Mouse (Mus musculus): ENCODE data around the gene Sptbn1.

Gene Sptbn1

DNA sequence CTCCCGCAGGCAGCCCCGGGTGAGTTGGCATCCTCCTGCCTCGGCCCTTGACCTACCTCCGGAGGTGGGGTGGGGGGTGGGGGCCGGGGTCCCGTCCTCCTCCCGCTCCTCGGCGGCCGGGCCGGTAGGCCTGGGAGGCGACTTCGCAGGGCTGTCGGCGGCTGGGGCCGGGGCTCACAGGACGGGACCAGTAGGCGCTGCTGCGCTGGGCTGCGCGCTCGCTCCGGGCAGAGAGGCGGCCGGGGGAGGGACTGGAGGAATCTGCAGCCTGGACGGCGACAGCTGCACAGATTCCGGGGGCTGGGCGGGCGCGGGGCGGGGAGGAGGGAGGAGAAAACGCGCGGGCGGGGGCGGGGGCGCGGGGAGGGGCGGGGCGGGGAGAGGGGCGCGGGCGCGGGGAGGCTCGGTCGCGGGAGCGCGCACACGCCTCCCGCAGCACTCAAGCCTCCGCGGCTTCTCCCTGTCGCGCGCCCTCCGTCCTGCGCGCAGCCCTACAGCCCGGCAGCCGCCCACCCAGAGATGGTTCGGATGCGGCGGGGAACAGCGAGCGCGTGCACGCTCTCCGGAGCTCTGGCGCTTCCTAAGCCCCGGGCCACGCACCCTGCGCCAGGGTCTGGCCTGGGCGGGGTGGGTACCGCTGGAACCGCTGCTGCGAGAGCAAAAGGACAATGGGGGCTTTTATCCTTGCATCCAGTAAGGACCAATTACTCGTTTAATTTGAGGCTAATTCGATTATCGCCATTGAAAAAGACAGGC is at the start of gene Sptbn1:
Sptbn1 (minus strand) TSS at position 284 of the 756 bp plus-strand sequence.
- peak; percentile 76 for DNase-seq (ENCODE audit: low spot score)

DNA sequence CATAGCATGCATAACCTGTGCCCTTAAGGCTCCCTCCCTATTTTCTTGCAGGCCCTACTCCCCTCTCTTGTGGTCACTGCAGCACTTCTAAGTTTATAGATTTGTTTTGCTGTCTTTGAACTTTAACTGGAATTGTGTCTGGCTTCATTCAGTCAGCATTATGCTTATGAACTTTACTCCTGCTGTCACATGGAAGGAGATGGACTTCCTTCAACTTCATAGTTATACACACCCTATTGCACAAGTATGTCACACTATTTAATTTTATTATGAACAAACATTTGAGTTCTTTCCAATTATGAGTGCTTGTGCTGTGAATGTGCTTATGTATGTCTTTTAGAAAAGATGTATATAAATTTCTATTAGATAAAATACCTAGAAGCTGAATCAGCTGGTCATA is 26.3 kb upstream of the Sptbn1 start:
- no peak for DNase-seq (ENCODE audit: low spot score)

DNA sequence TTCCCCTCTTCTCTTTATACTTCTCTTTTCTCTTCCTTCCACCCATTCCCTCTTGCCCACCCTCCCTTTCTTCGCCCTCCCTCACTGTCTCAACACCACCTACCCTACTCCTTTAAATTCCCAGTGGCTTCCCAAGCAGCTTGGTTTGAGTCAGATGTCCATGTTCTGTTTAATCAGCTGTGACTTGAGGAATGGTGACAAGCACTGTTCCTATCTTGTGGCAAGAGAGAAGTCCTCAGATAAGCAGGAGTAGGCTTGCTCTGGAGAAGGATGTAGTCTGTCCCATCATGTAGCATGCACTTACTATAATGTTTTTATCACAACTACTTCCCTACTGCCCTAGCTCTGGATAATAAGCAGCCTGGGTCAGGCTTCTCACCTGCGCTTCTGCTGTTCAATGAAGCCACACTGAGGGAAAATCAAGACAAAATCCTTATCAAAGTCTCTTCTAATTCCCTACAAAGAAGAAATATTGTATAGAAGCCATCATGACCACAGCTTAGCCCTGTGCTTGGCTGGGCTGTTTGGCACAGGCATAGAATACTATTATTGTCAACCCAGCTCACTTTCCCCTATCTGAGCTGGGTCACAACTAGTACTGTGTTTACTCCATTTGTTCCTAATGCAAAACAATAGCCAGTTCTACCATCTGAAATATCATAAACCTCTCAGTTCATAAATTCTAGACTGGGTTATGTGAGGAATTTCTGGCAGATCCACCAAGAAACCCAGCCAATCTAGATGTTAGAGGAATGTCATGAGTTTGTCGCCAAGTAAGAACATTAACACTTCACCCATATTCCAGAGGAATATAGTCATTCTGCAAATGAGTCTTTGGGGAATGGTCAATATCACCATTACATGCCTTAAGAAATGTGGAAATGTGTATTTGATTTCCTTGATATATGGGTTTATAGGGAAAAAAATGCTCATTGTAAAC is 24.5 kb upstream of the Sptbn1 start:
- DNase-seq (ENCODE audit: low spot score): no peak

DNA sequence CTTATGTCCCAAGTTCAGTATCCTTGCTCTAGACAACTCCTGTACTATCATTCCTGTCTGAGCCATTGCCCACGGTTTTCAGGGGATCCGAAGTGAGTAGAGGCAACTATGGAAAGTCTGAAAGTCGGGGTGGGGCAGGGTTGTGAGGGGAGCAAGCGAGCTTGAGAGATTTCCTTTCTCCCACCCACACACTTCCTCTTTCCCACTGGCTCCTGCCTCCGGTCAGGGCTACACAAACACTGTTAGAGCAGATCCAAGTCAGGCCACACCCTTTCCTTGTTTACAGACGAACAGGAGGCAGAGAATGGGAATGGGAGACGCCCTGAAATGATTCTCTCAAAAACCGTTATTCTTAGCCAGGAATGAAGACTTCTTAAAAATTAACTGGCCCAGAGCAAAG is 23.2 kb upstream of the Sptbn1 start:
- no peak for DNase-seq (ENCODE audit: low spot score)

DNA sequence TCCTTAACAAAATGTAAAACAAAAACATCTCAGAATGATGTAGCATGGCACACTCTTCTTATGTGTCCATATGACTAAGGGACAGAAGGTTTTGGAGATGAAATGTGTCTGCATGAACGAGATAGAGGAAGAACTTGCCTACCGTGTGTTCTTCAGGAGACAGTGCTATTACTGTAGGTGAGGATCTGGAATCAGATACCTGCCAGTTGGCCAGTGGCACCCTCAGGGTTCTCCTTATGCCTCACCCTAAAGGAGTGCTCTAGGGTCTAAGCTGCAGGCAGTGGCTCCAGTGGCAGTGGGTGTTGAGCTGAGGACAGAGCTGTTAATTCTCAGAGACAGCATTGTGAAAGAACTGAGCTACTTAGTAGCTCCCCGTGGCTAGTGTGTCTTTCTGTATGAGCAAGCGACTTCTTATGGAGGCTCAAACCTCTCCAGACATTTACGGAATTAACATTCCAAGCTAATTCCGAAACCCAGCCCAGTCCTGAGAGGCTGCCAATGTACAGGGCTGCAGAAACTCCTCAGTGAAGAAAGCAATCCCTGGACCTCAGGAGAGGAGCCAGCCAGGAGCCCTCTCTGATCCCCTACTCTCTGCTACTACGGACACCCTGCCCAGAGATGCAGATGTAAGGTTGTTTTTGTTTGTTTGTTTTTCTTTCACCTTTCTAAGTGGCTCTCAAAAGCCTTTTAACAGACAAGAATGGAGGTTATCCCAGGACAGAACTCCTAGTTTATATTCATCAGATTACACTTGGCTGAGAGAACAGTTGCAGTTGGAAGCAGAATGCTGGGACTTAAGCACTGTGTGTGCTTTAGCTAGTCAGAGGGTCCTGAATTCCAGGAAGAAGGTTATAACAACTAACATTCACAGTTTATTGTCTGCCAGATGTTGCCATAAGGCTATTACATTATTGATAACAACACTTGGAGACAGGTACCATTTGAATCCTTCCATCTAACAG is 21.8 kb upstream of the Sptbn1 start:
- DNase-seq (ENCODE audit: low spot score): no peak

DNA sequence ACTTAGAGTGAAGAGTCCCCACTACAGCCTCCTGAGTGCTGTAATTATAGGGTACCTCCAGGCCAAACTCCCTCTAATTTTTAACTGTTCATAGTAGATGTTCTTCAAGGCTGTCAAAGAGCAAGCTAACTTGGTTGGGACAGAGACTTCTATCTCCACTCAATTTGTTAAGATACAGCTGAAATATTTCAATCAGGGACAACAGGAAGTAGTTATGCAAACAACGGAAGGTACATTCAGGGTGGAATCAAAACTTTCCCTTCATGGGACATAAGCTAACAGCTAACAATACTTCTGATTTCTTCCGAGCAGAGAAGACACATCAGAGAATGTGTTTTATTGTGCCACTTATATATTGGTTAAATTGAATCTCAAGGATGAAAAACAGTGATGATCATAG is 20.1 kb upstream of the Sptbn1 start:
- DNase-seq (ENCODE audit: low spot score): no peak

DNA sequence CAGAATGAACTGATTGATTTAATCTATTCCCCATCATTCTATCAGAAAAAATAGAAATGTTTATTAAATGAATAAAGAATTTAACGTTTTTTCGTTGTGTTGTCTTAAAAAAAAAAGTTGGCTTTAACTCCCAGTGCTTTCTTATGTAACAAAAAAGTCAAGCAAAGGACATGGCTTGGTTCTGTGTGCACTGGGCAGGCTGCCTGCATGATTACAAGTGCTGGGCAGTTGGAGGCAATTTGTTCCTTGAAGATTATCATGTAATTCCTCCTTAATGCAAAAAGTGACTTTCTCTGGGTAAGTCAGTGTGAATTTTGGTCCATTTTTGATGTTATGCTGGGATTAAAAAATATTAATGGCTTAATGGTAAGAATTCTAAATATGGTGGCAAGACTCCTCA is 15.7 kb upstream of the Sptbn1 start:
- no peak for DNase-seq (ENCODE audit: low spot score)

DNA sequence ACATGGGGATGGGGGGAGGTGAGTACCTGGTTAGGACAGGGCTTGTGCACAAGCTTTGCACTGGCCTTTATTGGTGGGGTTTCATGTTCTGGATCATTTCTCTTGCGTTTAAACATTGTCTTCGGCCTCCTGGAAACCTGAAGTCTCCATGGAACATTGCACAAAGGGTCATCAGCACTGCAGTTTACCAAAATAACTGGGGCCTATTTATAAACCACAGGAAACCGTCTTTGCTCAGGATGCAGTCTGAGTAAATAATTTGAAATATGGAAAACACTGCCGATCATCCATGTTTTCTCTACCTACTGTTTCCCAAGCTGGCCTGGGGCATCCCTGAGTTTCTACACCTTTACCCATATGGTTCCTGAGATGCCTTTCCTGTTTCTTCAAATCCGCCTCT is 13.1 kb upstream of the Sptbn1 start:
- no peak for DNase-seq (ENCODE audit: low spot score)

DNA sequence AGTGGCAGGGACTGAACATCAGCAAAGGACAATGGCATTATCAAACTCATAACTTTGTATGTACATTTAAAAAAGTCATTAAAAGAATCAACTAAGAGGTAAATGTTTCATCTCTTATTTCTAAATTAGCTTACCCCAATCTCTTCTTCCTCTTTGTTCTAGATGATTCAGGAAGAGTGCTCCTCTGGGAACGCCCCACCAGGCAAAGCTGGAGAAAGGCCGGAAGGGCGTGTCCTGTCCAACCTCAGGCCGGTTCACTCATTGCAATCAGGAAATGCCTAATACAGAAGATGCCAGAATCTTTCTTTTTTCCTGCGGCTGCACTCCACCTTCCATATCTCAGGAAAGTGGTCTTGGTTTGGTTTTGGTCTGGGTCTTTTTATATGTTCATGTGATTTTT is 11.3 kb upstream of the Sptbn1 start:
- no peak for DNase-seq (ENCODE audit: low spot score)

DNA sequence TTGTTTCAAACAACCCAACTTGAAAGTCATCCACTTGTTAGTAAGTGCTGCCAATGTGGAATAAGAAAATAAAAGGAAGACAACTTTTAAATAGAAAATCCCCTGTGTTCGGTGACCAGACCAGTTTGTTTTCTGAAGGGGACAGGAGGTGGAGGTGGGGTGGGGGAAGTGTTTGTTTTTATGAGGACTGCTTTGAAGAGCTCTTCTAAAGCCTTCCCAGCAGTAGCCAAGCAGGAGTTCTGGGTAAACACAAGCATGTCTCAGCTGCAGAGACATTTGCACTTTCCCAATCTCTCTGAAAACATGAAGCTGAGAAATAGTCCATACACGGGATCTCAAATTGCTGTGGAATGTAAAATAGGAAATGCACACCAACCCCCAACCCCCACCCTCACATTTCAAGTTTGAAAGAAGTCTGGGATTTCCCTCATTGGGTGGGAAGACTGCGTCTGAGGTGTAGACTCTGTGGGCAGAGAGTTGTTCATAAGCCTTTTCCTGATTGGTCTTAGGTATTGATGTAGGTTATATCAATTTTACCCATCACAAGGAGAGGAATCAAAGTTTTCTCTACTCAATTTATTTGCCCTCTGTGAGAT is 7.6 kb upstream of the Sptbn1 start:
- DNase-seq (ENCODE audit: low spot score): no peak

DNA sequence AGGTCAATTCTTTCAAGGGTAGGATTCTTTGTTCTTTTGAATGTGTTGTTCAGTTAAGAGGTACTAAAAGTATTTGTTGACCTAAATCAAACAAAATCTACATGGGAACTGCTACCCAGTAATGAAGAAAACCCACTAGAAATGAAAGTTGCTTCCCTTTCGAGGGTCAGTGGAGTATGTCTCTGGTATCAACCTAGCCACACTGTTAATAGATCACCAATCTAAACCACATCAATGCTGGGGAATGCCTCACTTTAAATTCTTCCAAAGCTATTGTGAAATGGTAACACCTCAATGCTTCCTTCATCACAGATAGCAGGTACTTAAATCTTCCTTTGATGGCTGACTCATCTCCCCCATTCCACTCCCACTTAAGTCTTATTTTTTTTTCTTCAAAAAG is 1.5 kb upstream of the Sptbn1 start:
- DNase-seq (ENCODE audit: low spot score): no peak

DNA sequence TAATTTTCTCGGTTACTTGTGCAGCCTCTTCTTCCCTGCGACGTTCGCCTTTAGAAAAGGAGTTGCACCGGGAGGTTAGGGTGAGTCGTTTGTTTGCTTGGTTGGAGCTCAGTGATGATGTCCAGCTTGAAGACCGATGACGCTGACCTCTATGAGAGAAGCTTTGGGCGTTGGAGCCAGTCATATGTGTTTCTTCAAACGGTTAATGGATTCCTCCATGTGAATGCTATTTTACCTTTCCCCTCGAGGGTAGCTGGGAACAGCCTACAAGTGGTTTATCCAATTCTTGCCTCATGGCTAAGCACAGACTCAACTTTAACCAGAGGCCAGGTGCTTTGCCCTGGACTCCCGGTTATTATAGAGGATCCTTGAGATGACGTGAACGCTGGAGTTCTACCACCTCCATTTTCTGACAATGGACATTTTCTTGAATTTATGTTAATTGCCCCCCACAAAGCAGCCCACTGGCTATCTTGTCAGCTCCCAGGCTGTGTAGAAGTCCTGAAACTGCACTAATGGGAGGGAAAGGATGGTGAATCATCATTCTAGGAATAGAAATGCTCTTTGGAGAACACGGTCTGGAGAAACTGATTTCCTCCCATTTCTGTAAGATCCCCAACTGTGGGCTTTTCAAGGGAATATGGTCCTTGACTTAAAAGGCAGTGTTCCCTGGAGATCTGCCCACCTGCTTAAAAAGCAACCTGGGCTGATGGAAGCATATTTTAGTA is 837 bp upstream of the Sptbn1 start:
- no peak for DNase-seq (ENCODE audit: low spot score)

DNA sequence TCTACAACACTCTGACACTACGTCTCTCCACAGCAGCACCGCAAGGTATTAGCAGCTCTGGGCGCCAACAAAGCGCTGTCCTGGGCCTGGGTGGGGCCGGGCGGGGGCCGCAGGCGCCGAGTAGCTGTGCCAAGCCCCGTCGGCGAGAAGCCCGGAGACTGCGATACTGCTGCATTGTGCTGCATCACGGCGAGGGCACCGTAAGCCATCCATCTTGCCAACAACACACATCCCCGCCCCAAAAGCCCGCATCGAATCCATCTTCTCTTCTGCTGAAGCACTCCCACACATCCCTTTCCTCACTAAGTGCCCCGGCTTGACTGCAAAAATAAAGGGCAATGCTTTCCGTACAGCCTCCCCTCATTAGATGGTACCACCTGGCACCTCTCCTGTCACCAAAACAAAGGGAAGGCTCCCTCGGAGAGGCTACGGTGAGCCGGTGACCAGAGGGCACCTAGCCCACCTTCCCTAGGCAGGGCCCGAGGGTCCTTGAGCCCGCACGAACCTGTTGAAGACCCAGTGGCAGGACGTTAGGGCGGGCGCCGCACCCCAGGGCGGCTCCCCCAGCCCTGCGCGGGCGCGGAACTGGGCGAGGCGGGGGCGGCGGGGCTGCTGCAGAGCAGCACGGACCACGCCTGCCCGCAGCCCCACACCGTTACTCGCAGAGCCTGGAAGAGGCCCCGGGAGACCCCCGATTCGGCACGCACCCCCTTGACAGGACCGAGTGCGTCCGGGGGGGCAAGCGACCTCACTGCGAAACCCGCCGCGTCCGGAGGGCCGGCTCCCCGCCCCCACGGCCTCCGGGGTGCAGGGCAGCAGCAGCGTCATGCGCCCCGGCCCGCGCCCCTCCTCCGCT is 711 bp downstream of the Sptbn1 start:
- peak; percentile 65 for DNase-seq (ENCODE audit: low spot score)

DNA sequence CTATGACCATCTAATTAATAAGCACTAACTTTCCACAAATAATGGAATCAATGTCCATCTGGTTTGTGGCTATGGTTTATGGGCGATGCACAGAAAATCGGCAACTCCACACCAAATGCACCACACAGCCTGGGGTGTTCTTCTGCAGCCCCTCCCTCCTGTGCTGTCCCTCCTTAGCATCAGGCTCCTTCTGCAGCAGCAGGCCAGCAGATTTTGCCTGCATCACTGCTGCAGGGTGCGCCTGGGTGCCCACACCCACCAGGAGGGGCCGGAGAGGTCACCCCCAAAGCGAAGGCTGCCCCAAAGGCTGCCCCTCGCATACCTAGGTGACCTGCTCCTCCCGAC is 1.3 kb downstream of the Sptbn1 start:
- no peak for DNase-seq (ENCODE audit: low spot score)

DNA sequence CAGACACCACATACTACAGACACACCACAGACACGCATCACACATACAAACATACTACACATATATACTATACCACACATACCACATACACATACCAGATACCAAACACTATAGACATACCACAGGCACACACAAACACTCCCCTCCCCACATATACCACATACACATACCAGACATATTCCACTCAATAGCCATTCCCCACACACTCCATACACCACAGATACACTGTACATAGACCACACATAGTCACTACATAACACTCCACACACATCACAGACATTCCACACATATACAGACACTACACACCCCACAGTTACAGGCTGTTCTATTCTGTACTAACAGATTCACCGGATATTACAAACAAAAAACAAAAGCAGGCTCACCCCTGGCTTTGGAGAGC is 2.3 kb downstream of the Sptbn1 start:
- no peak for DNase-seq (ENCODE audit: low spot score)

DNA sequence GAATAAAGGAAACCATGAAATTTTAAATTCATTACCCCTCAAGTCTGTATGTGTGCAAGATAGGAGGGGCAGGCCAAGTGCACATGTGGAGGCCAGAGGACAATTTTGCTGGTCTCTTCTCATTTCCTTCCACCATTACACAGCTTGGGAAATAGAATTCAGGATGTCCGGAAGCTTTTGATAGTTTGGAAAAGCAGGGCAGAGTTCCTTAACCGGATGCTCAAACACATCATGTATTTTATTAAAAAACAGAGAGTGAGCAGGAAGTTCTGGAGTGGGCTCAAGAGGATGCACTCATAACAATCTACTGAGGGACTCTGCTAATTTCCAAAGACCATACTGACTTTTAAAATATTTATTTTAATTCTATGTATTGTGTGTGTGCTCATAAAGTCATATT is 4.3 kb downstream of the Sptbn1 start:
- no peak for DNase-seq (ENCODE audit: low spot score)

DNA sequence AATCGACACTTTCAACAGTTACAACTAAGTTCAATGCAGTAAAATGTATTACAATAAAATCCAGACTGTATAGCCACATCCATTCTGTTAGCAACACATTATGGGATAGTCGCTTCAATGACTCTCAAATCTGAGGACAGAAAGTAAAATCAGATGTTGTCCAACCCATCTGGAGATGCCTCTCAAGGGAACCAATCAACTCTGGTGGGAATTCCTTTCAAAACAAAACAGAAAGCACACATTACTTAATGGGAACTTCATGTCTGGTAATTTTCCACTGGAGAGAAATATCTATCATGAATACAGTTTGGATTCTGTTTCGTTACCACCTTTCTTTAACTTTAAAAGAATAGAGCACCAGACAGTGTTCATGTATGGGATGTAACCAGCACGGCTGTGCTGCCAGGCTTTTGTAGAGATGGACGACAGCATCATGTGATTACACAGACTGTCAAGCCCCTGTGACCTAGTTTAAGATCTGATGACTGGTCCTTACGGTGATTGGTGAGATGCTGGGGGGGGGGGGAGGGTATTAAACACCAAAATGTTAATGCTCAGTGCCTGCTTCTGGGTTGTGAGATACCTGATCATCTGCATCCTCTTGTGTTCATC is 9.1 kb downstream of the Sptbn1 start:
- DNase-seq (ENCODE audit: low spot score): no peak

DNA sequence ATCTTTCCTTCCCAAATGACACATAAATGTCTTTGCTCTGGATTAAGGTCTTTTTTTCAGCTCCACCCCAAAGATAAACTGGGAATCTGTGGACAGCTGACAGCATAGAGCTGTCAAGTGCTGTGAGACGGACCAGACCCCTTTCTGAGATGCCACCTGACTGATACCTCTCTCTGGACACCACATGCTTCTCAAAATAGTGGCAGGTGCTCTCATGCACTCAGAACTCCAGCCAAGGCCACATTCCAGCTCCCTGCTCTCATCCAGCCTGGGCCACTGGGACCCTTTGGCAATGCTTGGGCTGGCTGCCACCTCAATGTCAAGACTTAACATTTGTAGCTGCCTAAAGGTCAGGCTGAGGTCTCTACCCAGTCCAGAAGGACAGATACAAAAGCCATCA is 10.2 kb downstream of the Sptbn1 start:
- DNase-seq (ENCODE audit: low spot score): no peak

DNA sequence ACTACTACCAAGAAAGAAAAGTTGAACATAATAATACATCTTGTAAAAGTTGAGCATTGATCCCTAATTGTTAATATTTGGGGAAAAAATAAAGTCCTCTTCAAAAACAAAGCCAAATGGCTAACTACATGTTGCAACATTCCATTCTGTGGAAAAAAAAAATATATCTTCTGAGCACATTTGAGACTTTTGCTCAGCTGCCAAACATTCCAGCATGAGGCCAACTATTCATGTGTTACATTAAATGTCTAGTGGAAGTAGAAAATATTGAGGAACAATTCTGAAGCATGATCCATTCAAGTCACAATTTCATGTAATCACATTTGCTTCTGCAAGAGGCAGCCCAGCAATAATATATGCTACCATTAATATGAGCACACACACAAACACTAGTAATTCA is 10.9 kb downstream of the Sptbn1 start:
- DNase-seq (ENCODE audit: low spot score): no peak

DNA sequence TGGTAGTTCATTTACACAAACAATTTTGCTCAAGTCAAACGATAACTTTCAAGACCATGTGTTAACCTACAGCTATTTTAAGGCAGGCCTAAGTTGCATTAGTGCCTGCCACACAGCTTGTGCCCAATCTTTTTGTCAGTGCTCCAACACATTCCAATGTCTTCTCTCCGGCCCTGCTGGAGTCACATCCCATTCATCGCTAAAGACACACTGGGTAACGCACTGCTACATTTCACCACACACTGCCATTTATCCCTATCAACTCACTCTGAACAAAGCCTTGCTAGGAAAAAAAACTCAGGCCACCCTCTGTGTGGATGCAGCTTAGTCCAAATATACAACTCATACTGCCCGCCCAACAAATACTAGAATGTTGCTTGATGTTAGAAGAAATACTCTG is 11.5 kb downstream of the Sptbn1 start:
- DNase-seq (ENCODE audit: low spot score): no peak

All from left cerebral cortex, adult 11 months (tissue).